Mouse (Mus musculus): ENCODE measurements around the gene Ccdc88b.

GRCm38 (mm10) chr19:6907094-6907493, 49.1 kb upstream of the Ccdc88b start:
- TF ChIP-seq POLR2A (IDR thresholded peaks at IDR 0.05; ENCODE audit: insufficient read depth, low read length), result no peak
- no peak for TF ChIP-seq CTCF (IDR thresholded peaks at IDR 0.05; ENCODE audit: low read depth, low read length)

Data from ES-Bruce4 (cell line).